Mouse (Mus musculus): ENCODE data around the gene Tmem242. TPM values are rescaled to one million over a fixed set of nuclear protein-coding genes. Genes with fewer than 3 reads are reported as not detected.
A peak's percentile ranks its signal among the peaks of the same experiment; 100 is the strongest.

Tmem242 gene
- polyA plus RNA-seq, 2 experiments: 34.2 to 122 TPM

- TF ChIP-seq POLR2A (IDR thresholded peaks at IDR 0.05; ENCODE audit: borderline replicate concordance, extremely low read depth, insufficient read depth, insufficient read length): no peak
- 39% methylated on average over 3 of the region's 3 CpGs for whole genome bisulfite sequencing
- no peak for DNase-seq (ENCODE audit: low spot score)
Observed at GRCm38 (mm10) chr17:5472268-5472667, 32.2 kb upstream of the Tmem242 start.

GRCm38 (mm10) chr17:5467177-5467576, 27.1 kb upstream of the Tmem242 start:
- H3K4me1 ChIP-seq (ENCODE audit: control insufficient read depth, insufficient read depth, low read length): no peaks in the 10 kb centered on the region
- no peak for TF ChIP-seq POLR2A (IDR thresholded peaks at IDR 0.05; ENCODE audit: borderline replicate concordance, extremely low read depth, insufficient read depth, insufficient read length)
- no peak overlapping the region for H3K4me3 ChIP-seq (replicated peaks; ENCODE audit: low read length)
- no peak overlapping the region for H3K27ac ChIP-seq (replicated peaks; ENCODE audit: low read depth, low read length)
- H3K9ac ChIP-seq (ENCODE audit: low read depth, low read length, severe bottlenecking): no peak overlapping the region
- H3K9me3 ChIP-seq (ENCODE audit: control insufficient read depth, low read length): no peaks in the 10 kb centered on the region
- WGBS: 34% methylated on average over 4 of the region's 4 CpGs
- H3K27me3 ChIP-seq (ENCODE audit: control insufficient read depth, insufficient read depth, low read length): no peaks in the 10 kb centered on the region
- ATAC-seq (ENCODE audit: low FRiP score, low read depth) (no peak), DNase-seq (ENCODE audit: low spot score) (no peak)
- no peaks in the 10 kb centered on the region for H3K36me3 ChIP-seq (ENCODE audit: control insufficient read depth, insufficient read depth, low read length)
- no peak overlapping the region for H3K4me2 ChIP-seq (replicated peaks; ENCODE audit: low read depth, low read length, severe bottlenecking)

More at GRCm38 (mm10) chr17:5472268-5472667, 32.2 kb upstream of the Tmem242 start:
- no peak overlapping the region for H3K9ac ChIP-seq (ENCODE audit: low read depth, low read length, severe bottlenecking)
- no peaks in the 10 kb centered on the region for H3K36me3 ChIP-seq (ENCODE audit: control insufficient read depth, insufficient read depth, low read length)
- H3K4me1 ChIP-seq (ENCODE audit: control insufficient read depth, insufficient read depth, low read length): no peaks in the 10 kb centered on the region
- no peak for ATAC-seq (ENCODE audit: low FRiP score, low read depth)
- no peak overlapping the region for H3K4me2 ChIP-seq (replicated peaks; ENCODE audit: low read depth, low read length, severe bottlenecking)
- H3K4me3 ChIP-seq (replicated peaks; ENCODE audit: low read length): no peak overlapping the region
- no peaks in the 10 kb centered on the region for H3K27me3 ChIP-seq (ENCODE audit: control insufficient read depth, insufficient read depth, low read length)
- no peaks in the 10 kb centered on the region for H3K9me3 ChIP-seq (ENCODE audit: control insufficient read depth, low read length)
- H3K27ac ChIP-seq (replicated peaks; ENCODE audit: low read depth, low read length): no peak overlapping the region

- Histone ChIP-seq H3K9ac (ENCODE audit: low read depth, low read length, severe bottlenecking) (no peak overlapping the region), H3K27ac (replicated peaks; ENCODE audit: low read depth, low read length) (no peak overlapping the region), H3K9me3 (ENCODE audit: control insufficient read depth, low read length) (no peaks in the 10 kb centered on the region), H3K4me2 (replicated peaks; ENCODE audit: low read depth, low read length, severe bottlenecking) (no peak overlapping the region), H3K27me3 (ENCODE audit: control insufficient read depth, insufficient read depth, low read length) (no peaks in the 10 kb centered on the region), H3K36me3 (ENCODE audit: control insufficient read depth, insufficient read depth, low read length) (no peaks in the 10 kb centered on the region), H3K4me3 (replicated peaks; ENCODE audit: low read length) (no peak overlapping the region), H3K4me1 (ENCODE audit: control insufficient read depth, insufficient read depth, low read length) (no peaks in the 10 kb centered on the region)
- DNase-seq (ENCODE audit: low spot score): no peak
- 88% methylated on average over 8 of the region's 8 CpGs for WGBS
- TF ChIP-seq POLR2A (IDR thresholded peaks at IDR 0.05; ENCODE audit: borderline replicate concordance, extremely low read depth, insufficient read depth, insufficient read length): no peak
- ATAC-seq (ENCODE audit: low FRiP score, low read depth): no peak
Observed at GRCm38 (mm10) chr17:5466736-5467135, 26.7 kb upstream of the Tmem242 start.

GRCm38 (mm10) chr17:5463912-5464311, 23.9 kb upstream of the Tmem242 start:
- DNase-seq (ENCODE audit: low spot score) (no peak), ATAC-seq (ENCODE audit: low FRiP score, low read depth) (no peak)
- no peaks in the 10 kb centered on the region for H3K27me3 ChIP-seq (ENCODE audit: control insufficient read depth, insufficient read depth, low read length)
- H3K4me2 ChIP-seq (replicated peaks; ENCODE audit: low read depth, low read length, severe bottlenecking): no peak overlapping the region
- no peaks in the 10 kb centered on the region for H3K9me3 ChIP-seq (ENCODE audit: control insufficient read depth, low read length)
- no peaks in the 10 kb centered on the region for H3K36me3 ChIP-seq (ENCODE audit: control insufficient read depth, insufficient read depth, low read length)
- H3K27ac ChIP-seq (replicated peaks; ENCODE audit: low read depth, low read length): no peak overlapping the region
- H3K4me3 ChIP-seq (replicated peaks; ENCODE audit: low read length): no peak overlapping the region
- 72% methylated on average over 2 of the region's 2 CpGs for WGBS
- TF ChIP-seq POLR2A (IDR thresholded peaks at IDR 0.05; ENCODE audit: borderline replicate concordance, extremely low read depth, insufficient read depth, insufficient read length): no peak
- H3K4me1 ChIP-seq (ENCODE audit: control insufficient read depth, insufficient read depth, low read length): no peaks in the 10 kb centered on the region
- no peak overlapping the region for H3K9ac ChIP-seq (ENCODE audit: low read depth, low read length, severe bottlenecking)

GRCm38 (mm10) chr17:5453657-5454056, 13.6 kb upstream of the Tmem242 start:
- no peak overlapping the region for H3K9ac ChIP-seq (ENCODE audit: low read depth, low read length, severe bottlenecking)
- H3K4me3 ChIP-seq (replicated peaks; ENCODE audit: low read length): no peak overlapping the region
- no peaks in the 10 kb centered on the region for H3K27me3 ChIP-seq (ENCODE audit: control insufficient read depth, insufficient read depth, low read length)
- no peak overlapping the region for H3K27ac ChIP-seq (replicated peaks; ENCODE audit: low read depth, low read length)
- no peak for TF ChIP-seq POLR2A (IDR thresholded peaks at IDR 0.05; ENCODE audit: borderline replicate concordance, extremely low read depth, insufficient read depth, insufficient read length)
- no peaks in the 10 kb centered on the region for H3K9me3 ChIP-seq (ENCODE audit: control insufficient read depth, low read length)
- ATAC-seq (ENCODE audit: low FRiP score, low read depth) (no peak), DNase-seq (ENCODE audit: low spot score) (no peak)
- H3K4me2 ChIP-seq (replicated peaks; ENCODE audit: low read depth, low read length, severe bottlenecking): no peak overlapping the region
- WGBS: 77% methylated on average over 4 of the region's 4 CpGs
- H3K36me3 ChIP-seq (ENCODE audit: control insufficient read depth, insufficient read depth, low read length): no peaks in the 10 kb centered on the region
- no peaks in the 10 kb centered on the region for H3K4me1 ChIP-seq (ENCODE audit: control insufficient read depth, insufficient read depth, low read length)

- Histone ChIP-seq H3K4me3 (replicated peaks; ENCODE audit: low read length) (no peak overlapping the region), H3K36me3 (ENCODE audit: control insufficient read depth, insufficient read depth, low read length) (no peaks in the 10 kb centered on the region), H3K9ac (ENCODE audit: low read depth, low read length, severe bottlenecking) (no peak overlapping the region), H3K4me2 (replicated peaks; ENCODE audit: low read depth, low read length, severe bottlenecking) (no peak overlapping the region), H3K4me1 (ENCODE audit: control insufficient read depth, insufficient read depth, low read length) (peaks cover 4% of the 10 kb centered on the region), H3K27ac (replicated peaks; ENCODE audit: low read depth, low read length) (no peak overlapping the region), H3K27me3 (ENCODE audit: control insufficient read depth, insufficient read depth, low read length) (no peaks in the 10 kb centered on the region), H3K9me3 (ENCODE audit: control insufficient read depth, low read length) (no peaks in the 10 kb centered on the region)
- 46% methylated on average over 5 of the region's 5 CpGs for WGBS
- no peak for TF ChIP-seq POLR2A (IDR thresholded peaks at IDR 0.05; ENCODE audit: borderline replicate concordance, extremely low read depth, insufficient read depth, insufficient read length)
- peak; percentile 9 for DNase-seq (ENCODE audit: low spot score)
- ATAC-seq (ENCODE audit: low FRiP score, low read depth): no peak
Observed at GRCm38 (mm10) chr17:5443751-5444150, 3.7 kb upstream of the Tmem242 start.

Measured in limb, embryonic 14.5 days (tissue).